Mouse (Mus musculus): ENCODE results near the gene Lrrtm4.

GRCm38 (mm10) chr6:80470546-80470945, 451.9 kb downstream of the Lrrtm4 start:
- TF ChIP-seq CTCF (IDR thresholded peaks at IDR 0.05; ENCODE audit: borderline replicate concordance, insufficient read depth, low read depth, low read length) (no peak), POLR2A (IDR thresholded peaks at IDR 0.05; ENCODE audit: borderline replicate concordance, insufficient read depth, low read length) (no peak)
